Mouse (Mus musculus) limb, embryonic 14.5 days (tissue): ENCODE results near the gene Kctd17. TPM values are rescaled to one million over a fixed set of nuclear protein-coding genes. Genes with fewer than 3 reads are reported as not detected.

Experiments used
- ATAC-seq: fragments of 200-750 bp; cut with Nextera tagmentation; 2 replicates; pipeline ENCODE4 v1.8.0; 2017; ENCODE audit warnings: low read depth, moderate number of reproducible peaks, moderate TSS enrichment; ENCODE audit not compliant: low FRiP score
- DNase-seq: peaks from one replicate; pipeline ENCODE4 v3.0.0-alpha.2; 2015; ENCODE audit warnings: low spot score
- H3K27ac ChIP-seq: fragments of 300-500 bp; sonication (generic); replicated peaks from 2 replicates; pipeline ENCODE4 v1.5.1; 2014; ENCODE audit warnings: low read depth, mild to moderate bottlenecking, low read length, moderate library complexity, mixed read lengths
- H3K27me3 ChIP-seq: fragments of 300-500 bp; sonication (generic); 2 replicates; pipeline ENCODE4 v1.6.1; 2014; ENCODE audit warnings: low read length, mixed read lengths; ENCODE audit not compliant: control insufficient read depth, insufficient read depth
- H3K36me3 ChIP-seq: fragments of 300-500 bp; sonication (generic); 2 replicates; pipeline ENCODE4 v1.6.1; 2014; ENCODE audit warnings: mild to moderate bottlenecking, low read length, moderate library complexity, mixed read lengths; ENCODE audit not compliant: control insufficient read depth, insufficient read depth
- H3K4me1 ChIP-seq: fragments of 300-500 bp; sonication (generic); 2 replicates; pipeline ENCODE4 v1.6.1; 2014; ENCODE audit warnings: antibody characterized with exemption, low read length, mixed read lengths; ENCODE audit not compliant: control insufficient read depth, insufficient read depth
- H3K4me2 ChIP-seq: fragments of 300-500 bp; sonication (generic); replicated peaks from 2 replicates; pipeline ENCODE4 v1.6.1; 2014; ENCODE audit warnings: low read depth, mild to moderate bottlenecking, low read length, moderate library complexity; ENCODE audit not compliant: severe bottlenecking
- H3K4me3 ChIP-seq: fragments of 300-500 bp; sonication (generic); replicated peaks from 2 replicates; pipeline ENCODE4 v1.5.1; 2014; ENCODE audit warnings: low read length
- H3K9ac ChIP-seq: fragments of 300-500 bp; sonication (generic); 2 replicates; pipeline ENCODE4 v1.6.1; 2014; ENCODE audit warnings: mild to moderate bottlenecking, low read depth, low read length, moderate library complexity; ENCODE audit not compliant: severe bottlenecking
- H3K9me3 ChIP-seq: fragments of 300-500 bp; sonication (generic); 2 replicates; pipeline ENCODE4 v1.6.1; 2016; ENCODE audit warnings: low read length; ENCODE audit not compliant: control insufficient read depth
- POLR2A ChIP-seq: fragments of 200-500 bp; IDR thresholded peaks from 2 replicates; pipeline ENCODE4 v1.8.0; 2012; ENCODE audit warnings: inconsistent platforms, mild to moderate bottlenecking, moderate library complexity, borderline replicate concordance; ENCODE audit not compliant: insufficient read depth, insufficient read length; ENCODE audit errors: extremely low read depth
- WGBS: fragments of 180-500 bp; shearing (Covaris S2); extraction: QIAGEN DNeasy Blood & Tissue Kit; methylation state at CpG from one replicate; pipeline ENCODE4 v1.1.7; 2014; 5-methylcytosine and 5-hydroxymethylcytosine counted together
- polyA plus RNA-seq, 2 experiments: library from polyadenylated mRNA; depleted of rRNA in 1 of 2; stranded (reverse) in 1 of 2; unstranded in 1 of 2; fragments of >200 nt; fragmentation: Nextera tagmentation in 1 of 2; extraction: Ambion mirVana in 1 of 2; gene quantifications; 2 replicates each; pipeline versions ENCODE4 v1.2.1 to v1.2.3; 2012 to 2014

The Kctd17 gene
- polyA plus RNA-seq, 2 experiments, result 47.9 to 149 TPM

- H3K4me2 ChIP-seq, result no peak overlapping the region
- no peaks in the 10 kb centered on the region for H3K9me3 ChIP-seq
- H3K27me3 ChIP-seq, result no peaks in the 10 kb centered on the region
- no peak overlapping the region for H3K4me3 ChIP-seq
- no peak for TF ChIP-seq POLR2A
- 48% methylated on average over 9 of the region's 9 CpGs for WGBS
- no peak for ATAC-seq
- no peak overlapping the region for H3K9ac ChIP-seq
- no peaks in the 10 kb centered on the region for H3K36me3 ChIP-seq
- no peak for DNase-seq
- H3K4me1 ChIP-seq, result no peaks in the 10 kb centered on the region
- no peak overlapping the region for H3K27ac ChIP-seq
Measured at GRCm38 (mm10) chr15:78481448-78482000, 53.2 kb downstream of the Kctd17 start.

DNA sequence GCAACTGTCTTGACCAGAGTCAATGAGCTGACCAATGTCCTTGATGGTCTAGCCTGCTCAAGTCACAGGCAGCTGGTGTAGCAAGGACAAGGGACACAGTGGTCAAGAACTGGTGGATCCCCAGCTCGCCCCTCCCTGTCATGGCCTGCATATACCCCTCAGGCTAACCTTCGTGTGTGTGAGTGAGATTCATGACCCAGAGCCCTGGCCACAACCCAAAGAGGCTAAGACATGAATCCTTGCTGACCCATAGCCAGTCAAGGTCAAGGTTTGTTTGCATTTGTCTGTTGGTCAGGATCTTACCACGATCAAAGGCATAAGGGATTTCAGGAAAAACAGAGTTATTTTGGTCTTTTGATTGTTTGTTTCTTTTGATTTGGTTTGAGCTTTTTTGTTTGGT, 54.2 kb downstream of the Kctd17 start:
- no peak overlapping the region for H3K9ac ChIP-seq
- ATAC-seq, result no peak
- no peaks in the 10 kb centered on the region for H3K4me1 ChIP-seq
- no peaks in the 10 kb centered on the region for H3K9me3 ChIP-seq
- 61% methylated on average over 3 of the region's 3 CpGs for WGBS
- TF ChIP-seq POLR2A, result no peak
- H3K27me3 ChIP-seq, result no peaks in the 10 kb centered on the region
- H3K36me3 ChIP-seq, result no peaks in the 10 kb centered on the region
- no peak overlapping the region for H3K4me2 ChIP-seq
- H3K4me3 ChIP-seq, result no peak overlapping the region
- H3K27ac ChIP-seq, result no peak overlapping the region
- DNase-seq, result no peak

DNA sequence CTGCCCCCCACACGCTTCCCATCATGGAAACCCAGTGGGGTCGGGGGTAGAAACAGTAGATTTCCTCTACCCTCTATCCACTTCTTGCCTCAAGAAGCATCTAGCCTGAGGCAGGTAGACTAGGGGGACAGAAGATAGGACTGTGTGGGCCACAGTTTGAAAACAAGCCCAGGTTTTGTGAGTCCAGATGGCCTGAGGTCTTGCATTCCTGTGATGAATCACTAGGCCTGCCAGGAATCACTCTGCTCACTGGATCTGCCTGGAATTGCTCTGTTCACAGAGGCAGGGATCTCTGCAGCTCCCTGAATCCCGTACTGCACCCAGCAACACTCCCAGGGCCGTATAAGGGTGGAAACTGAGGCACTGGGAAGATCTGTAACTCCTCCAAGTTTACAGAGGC, 54.9 kb downstream of the Kctd17 start:
- TF ChIP-seq POLR2A, result no peak
- no peak overlapping the region for H3K4me3 ChIP-seq
- H3K27ac ChIP-seq, result no peak overlapping the region
- H3K36me3 ChIP-seq, result no peaks in the 10 kb centered on the region
- no peak overlapping the region for H3K9ac ChIP-seq
- H3K9me3 ChIP-seq, result no peaks in the 10 kb centered on the region
- WGBS, result 71% methylated on average over 4 of the region's 4 CpGs
- H3K27me3 ChIP-seq, result no peaks in the 10 kb centered on the region
- H3K4me2 ChIP-seq, result no peak overlapping the region
- no peak for DNase-seq
- no peak for ATAC-seq
- no peaks in the 10 kb centered on the region for H3K4me1 ChIP-seq

DNA sequence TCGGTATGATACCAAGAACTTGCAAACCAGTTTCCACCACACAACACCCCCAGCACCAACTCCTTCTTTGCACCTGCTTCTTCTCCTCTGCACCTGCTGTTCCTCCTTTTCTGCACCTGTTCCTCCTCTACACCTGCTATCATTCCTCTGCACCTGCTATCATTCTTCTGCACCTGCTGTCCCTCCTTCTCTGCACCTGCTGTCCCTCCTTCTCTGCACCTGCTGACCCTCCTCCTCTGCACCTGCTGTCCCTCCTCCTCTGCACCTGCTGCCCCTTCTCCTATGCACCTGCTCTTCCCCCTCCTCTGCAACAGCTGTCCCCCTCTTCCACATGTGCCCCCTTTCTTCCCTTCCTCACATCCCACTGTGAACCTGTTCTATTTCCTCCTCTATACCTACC, 58.2 kb downstream of the Kctd17 start:
- H3K4me1 ChIP-seq, result peaks cover 5% of the 10 kb centered on the region; the same call in 1 of the 2 replicates
- no peak overlapping the region for H3K27ac ChIP-seq
- 92% methylated on average over 1 of the region's 1 CpGs for WGBS
- H3K27me3 ChIP-seq, result no peaks in the 10 kb centered on the region
- ATAC-seq (no peak), DNase-seq (no peak)
- no peak for TF ChIP-seq POLR2A
- H3K36me3 ChIP-seq, result no peaks in the 10 kb centered on the region
- no peak overlapping the region for H3K9ac ChIP-seq
- no peak overlapping the region for H3K4me3 ChIP-seq
- H3K4me2 ChIP-seq, result no peak overlapping the region
- H3K9me3 ChIP-seq, result no peaks in the 10 kb centered on the region

- Histone ChIP-seq H3K4me3 (no peak overlapping the region), H3K27me3 (no peaks in the 10 kb centered on the region), H3K36me3 (no peaks in the 10 kb centered on the region), H3K9me3 (no peaks in the 10 kb centered on the region), H3K9ac (no peak overlapping the region), H3K4me2 (no peak overlapping the region), H3K4me1 (peaks cover 5% of the 10 kb centered on the region; the same call in 1 of the 2 replicates), H3K27ac (no peak overlapping the region)
- 66% methylated on average over 4 of the region's 4 CpGs for WGBS
- ATAC-seq, result no peak
- DNase-seq, result no peak
- TF ChIP-seq POLR2A, result no peak
Measured at GRCm38 (mm10) chr15:78487066-78487465, 58.7 kb downstream of the Kctd17 start.

Other genes starting within 250 kb of the Kctd17 start
- gene Pvalb, start 222.2 kb upstream of the Kctd17 start, polyA plus RNA-seq (2012; rRNA removed), result 0.16 TPM in 1 of 2 replicates, not detected in the other
- gene Pvalb, start 222.2 kb upstream of the Kctd17 start, polyA plus RNA-seq (2014; fragmentation: Nextera tagmentation; extraction: Ambion mirVana), result 0.29 TPM in 1 of 2 replicates, not detected in the other
- 4.0 and 4.1 TPM in 2 replicates for gene Ncf4, start 183.8 kb upstream of the Kctd17 start, polyA plus RNA-seq (2012; rRNA removed)
- gene Ncf4, start 183.8 kb upstream of the Kctd17 start, polyA plus RNA-seq (2014; fragmentation: Nextera tagmentation; extraction: Ambion mirVana), result 5.4 and 5.6 TPM in 2 replicates
- 1.6 and 2.6 TPM in 2 replicates for gene Csf2rb2, start 122.8 kb upstream of the Kctd17 start, polyA plus RNA-seq (2012; rRNA removed)
- gene Csf2rb2, start 122.8 kb upstream of the Kctd17 start, polyA plus RNA-seq (2014; fragmentation: Nextera tagmentation; extraction: Ambion mirVana), result 0.59 and 0.88 TPM in 2 replicates
- 4.0 and 7.8 TPM in 2 replicates for gene Csf2rb, start 102.8 kb upstream of the Kctd17 start, polyA plus RNA-seq (2012; rRNA removed)
- 4.3 and 4.6 TPM in 2 replicates for gene Csf2rb, start 102.8 kb upstream of the Kctd17 start, polyA plus RNA-seq (2014; fragmentation: Nextera tagmentation; extraction: Ambion mirVana)
- not detected in 2 replicates for gene Tex33, start 32.7 kb upstream of the Kctd17 start, polyA plus RNA-seq (2012; rRNA removed)
- gene Tex33, start 32.7 kb upstream of the Kctd17 start, polyA plus RNA-seq (2014; fragmentation: Nextera tagmentation; extraction: Ambion mirVana), result not detected in 2 replicates
- gene Tst, start 22.7 kb upstream of the Kctd17 start, polyA plus RNA-seq (2012; rRNA removed), result 8.3 and 9.1 TPM in 2 replicates
- gene Tst, start 22.7 kb upstream of the Kctd17 start, polyA plus RNA-seq (2014; fragmentation: Nextera tagmentation; extraction: Ambion mirVana), result 12.4 and 12.8 TPM in 2 replicates
- 53.8 and 78.4 TPM in 2 replicates for gene Mpst, start 22.1 kb upstream of the Kctd17 start, polyA plus RNA-seq (2012; rRNA removed)
- gene Mpst, start 22.1 kb upstream of the Kctd17 start, polyA plus RNA-seq (2014; fragmentation: Nextera tagmentation; extraction: Ambion mirVana), result 1.8 and 2.7 TPM in 2 replicates
- 0.05 and 0.08 TPM in 2 replicates for gene Tmprss6, start 40.1 kb downstream of the Kctd17 start, polyA plus RNA-seq (2012; rRNA removed)
- 0.08 and 0.58 TPM in 2 replicates for gene Tmprss6, start 40.1 kb downstream of the Kctd17 start, polyA plus RNA-seq (2014; fragmentation: Nextera tagmentation; extraction: Ambion mirVana)
- gene Il2rb, start 66.7 kb downstream of the Kctd17 start, polyA plus RNA-seq (2012; rRNA removed), result 0.39 and 0.73 TPM in 2 replicates
- 0.15 and 0.33 TPM in 2 replicates for gene Il2rb, start 66.7 kb downstream of the Kctd17 start, polyA plus RNA-seq (2014; fragmentation: Nextera tagmentation; extraction: Ambion mirVana)
- 89.1 and 110 TPM in 2 replicates for gene C1qtnf6, start 102.9 kb downstream of the Kctd17 start, polyA plus RNA-seq (2012; rRNA removed)
- 59.6 and 60.1 TPM in 2 replicates for gene C1qtnf6, start 102.9 kb downstream of the Kctd17 start, polyA plus RNA-seq (2014; fragmentation: Nextera tagmentation; extraction: Ambion mirVana)
- 0.05 and 0.08 TPM in 2 replicates for gene Sstr3, start 116.1 kb downstream of the Kctd17 start, polyA plus RNA-seq (2012; rRNA removed)
- gene Sstr3, start 116.1 kb downstream of the Kctd17 start, polyA plus RNA-seq (2014; fragmentation: Nextera tagmentation; extraction: Ambion mirVana), result not detected in 2 replicates
- gene Rac2, start 144.2 kb downstream of the Kctd17 start, polyA plus RNA-seq (2012; rRNA removed), result 15.9 and 21.9 TPM in 2 replicates
- 34.2 and 38.2 TPM in 2 replicates for gene Rac2, start 144.2 kb downstream of the Kctd17 start, polyA plus RNA-seq (2014; fragmentation: Nextera tagmentation; extraction: Ambion mirVana)
- gene Cyth4, start 168.5 kb downstream of the Kctd17 start, polyA plus RNA-seq (2012; rRNA removed), result 9.0 and 11.4 TPM in 2 replicates
- gene Cyth4, start 168.5 kb downstream of the Kctd17 start, polyA plus RNA-seq (2014; fragmentation: Nextera tagmentation; extraction: Ambion mirVana), result 4.9 and 6.9 TPM in 2 replicates